Mouse (Mus musculus) liver, postnatal 0 days (tissue): ENCODE measurements around the gene Apba2. TPM values are rescaled to one million over a fixed set of nuclear protein-coding genes. Genes with fewer than 3 reads are reported as not detected.

Source experiments
- ATAC-seq: fragments of 200-750 bp; cut with Nextera tagmentation; 2 replicates; pipeline ENCODE4 v1.8.0; 2017; ENCODE audit warnings: mild to moderate bottlenecking, moderate library complexity
- DNase-seq: peaks from one replicate; pipeline ENCODE4 v3.0.0-alpha.2; 2016
- H3K27ac ChIP-seq: fragments of 300-500 bp; sonication (generic); 2 replicates; pipeline ENCODE4 v1.5.1; 2014; ENCODE audit warnings: antibody characterized with exemption, moderate library complexity, mild to moderate bottlenecking, low read depth
- H3K27me3 ChIP-seq: fragments of 300-500 bp; sonication (generic); 2 replicates; pipeline ENCODE4 v1.6.1; 2014; ENCODE audit warnings: low read length, control low read depth, mixed read lengths; ENCODE audit not compliant: insufficient read depth
- H3K36me3 ChIP-seq: fragments of 300-500 bp; sonication (generic); replicated peaks from 2 replicates; pipeline ENCODE4 v1.6.1; 2014; ENCODE audit warnings: mild to moderate bottlenecking, control low read depth, low read length, moderate library complexity, mixed read lengths; ENCODE audit not compliant: insufficient read depth
- H3K4me1 ChIP-seq: fragments of 300-500 bp; sonication (generic); 2 replicates; pipeline ENCODE4 v1.6.1; 2014; ENCODE audit warnings: antibody characterized with exemption, mild to moderate bottlenecking, control low read depth; ENCODE audit not compliant: insufficient read depth
- H3K4me2 ChIP-seq: fragments of 300-500 bp; sonication (generic); 2 replicates; pipeline ENCODE4 v1.6.1; 2014; ENCODE audit warnings: low read depth, mild to moderate bottlenecking, low read length, moderate library complexity, mixed read lengths
- H3K4me3 ChIP-seq: fragments of 300-500 bp; sonication (generic); 2 replicates; pipeline ENCODE4 v1.5.1; 2014; ENCODE audit warnings: low read depth, low read length
- H3K9ac ChIP-seq: fragments of 300-500 bp; sonication (generic); replicated peaks from 2 replicates; pipeline ENCODE4 v1.6.1; 2014; ENCODE audit warnings: mild to moderate bottlenecking, moderate library complexity
- H3K9me3 ChIP-seq: fragments of 300-500 bp; sonication (generic); 2 replicates; pipeline ENCODE4 v1.6.1; 2016; ENCODE audit warnings: mild to moderate bottlenecking, control low read depth, low read length, mixed read lengths
- CTCF ChIP-seq: sonication (generic); IDR thresholded peaks from 2 replicates; pipeline ENCODE4 v1.5.1; 2016; ENCODE audit warnings: antibody characterized with exemption, low read depth
- EP300 ChIP-seq: IDR thresholded peaks from 2 replicates; pipeline ENCODE4 v1.6.1; 2016; ENCODE audit warnings: antibody characterized with exemption, low read depth, mild to moderate bottlenecking
- WGBS: fragments of 180-500 bp; shearing (Covaris S2); extraction: QIAGEN DNeasy Blood & Tissue Kit; methylation state at CpG from one replicate; pipeline ENCODE4 v1.1.7; 2014; ENCODE audit not compliant: insufficient replicate concordance; 5-methylcytosine and 5-hydroxymethylcytosine counted together
- polyA plus RNA-seq: library from polyadenylated mRNA; unstranded; fragments of >200 nt; fragmentation: Nextera tagmentation; extraction: Ambion mirVana; gene quantifications from 2 replicates; pipeline ENCODE4 v1.2.1, GENCODE M21; 2015

Apba2 gene
- polyA plus RNA-seq, 1 experiment from 2014 or later = not detected

- Histone ChIP-seq H3K4me3 (no peak overlapping the region), H3K27me3 (no peaks in the 10 kb centered on the region), H3K9me3 (peaks cover 4% of the 10 kb centered on the region; the same call in 1 of the 2 replicates), H3K4me1 (no peaks in the 10 kb centered on the region), H3K4me2 (no peak overlapping the region), H3K36me3 (no peaks in the 10 kb centered on the region), H3K27ac (no peak overlapping the region), H3K9ac (no peak overlapping the region)
- WGBS = 70% methylated on average over 8 of the region's 8 CpGs
- ATAC-seq (no peak), DNase-seq (no peak)
- TF ChIP-seq CTCF (no peak), EP300 (no peak)
Measured at GRCm38 (mm10) chr7:64626494-64626893, 125.0 kb downstream of the Apba2 start.

GRCm38 (mm10) chr7:64627972-64628655, 126.6 kb downstream of the Apba2 start:
- H3K9ac ChIP-seq = no peak overlapping the region
- H3K4me3 ChIP-seq = no peak overlapping the region
- no peak for DNase-seq
- ATAC-seq = no peak
- no peaks in the 10 kb centered on the region for H3K4me1 ChIP-seq
- TF ChIP-seq EP300 = no peak
- no peak for TF ChIP-seq CTCF
- H3K4me2 ChIP-seq = no peak overlapping the region
- H3K27ac ChIP-seq = no peak overlapping the region
- peaks cover 4% of the 10 kb centered on the region; the same call in 1 of the 2 replicates for H3K9me3 ChIP-seq
- H3K27me3 ChIP-seq = no peaks in the 10 kb centered on the region
- no peaks in the 10 kb centered on the region for H3K36me3 ChIP-seq
- WGBS = 65% methylated on average over 8 of the region's 8 CpGs

GRCm38 (mm10) chr7:64630697-64631096, 129.2 kb downstream of the Apba2 start:
- WGBS = 79% methylated on average over 6 of the region's 6 CpGs

GRCm38 (mm10) chr7:64631131-64631530, 129.6 kb downstream of the Apba2 start:
- WGBS = 71% methylated on average over 6 of the region's 6 CpGs
- TF ChIP-seq CTCF = no peak
- TF ChIP-seq EP300 = no peak
- no peak overlapping the region for H3K27ac ChIP-seq
- no peaks in the 10 kb centered on the region for H3K4me1 ChIP-seq
- DNase-seq = no peak
- H3K9me3 ChIP-seq = peaks cover 4% of the 10 kb centered on the region; the same call in 1 of the 2 replicates
- no peaks in the 10 kb centered on the region for H3K27me3 ChIP-seq
- no peaks in the 10 kb centered on the region for H3K36me3 ChIP-seq
- H3K9ac ChIP-seq = no peak overlapping the region
- no peak overlapping the region for H3K4me2 ChIP-seq
- ATAC-seq = no peak
- no peak overlapping the region for H3K4me3 ChIP-seq

More at GRCm38 (mm10) chr7:64630697-64631096, 129.2 kb downstream of the Apba2 start:
- Histone ChIP-seq H3K9me3 (peaks cover 4% of the 10 kb centered on the region; the same call in 1 of the 2 replicates), H3K27ac (no peak overlapping the region), H3K4me2 (no peak overlapping the region), H3K27me3 (no peaks in the 10 kb centered on the region), H3K36me3 (no peaks in the 10 kb centered on the region), H3K4me1 (no peaks in the 10 kb centered on the region), H3K9ac (no peak overlapping the region), H3K4me3 (no peak overlapping the region)
- no peak for ATAC-seq
- TF ChIP-seq CTCF = no peak
- TF ChIP-seq EP300 = no peak
- no peak for DNase-seq

- H3K27me3 ChIP-seq = no peaks in the 10 kb centered on the region
- ATAC-seq (no peak), DNase-seq (no peak)
- H3K4me2 ChIP-seq = no peak overlapping the region
- H3K4me3 ChIP-seq = no peak overlapping the region
- TF ChIP-seq EP300 = no peak
- no peak for TF ChIP-seq CTCF
- no peaks in the 10 kb centered on the region for H3K9me3 ChIP-seq
- no peaks in the 10 kb centered on the region for H3K4me1 ChIP-seq
- H3K9ac ChIP-seq = no peak overlapping the region
- WGBS = 70% methylated on average over 6 of the region's 6 CpGs
- no peak overlapping the region for H3K27ac ChIP-seq
- no peaks in the 10 kb centered on the region for H3K36me3 ChIP-seq
Measured at GRCm38 (mm10) chr7:64631781-64632351, 130.4 kb downstream of the Apba2 start.

- Histone ChIP-seq H3K27ac (no peak overlapping the region), H3K4me1 (no peaks in the 10 kb centered on the region), H3K4me2 (no peak overlapping the region), H3K36me3 (no peaks in the 10 kb centered on the region), H3K9me3 (no peaks in the 10 kb centered on the region), H3K9ac (no peak overlapping the region), H3K4me3 (no peak overlapping the region), H3K27me3 (no peaks in the 10 kb centered on the region)
- TF ChIP-seq EP300 = no peak
- no peak for ATAC-seq
- no peak for DNase-seq
- 37% methylated on average over 4 of the region's 4 CpGs for WGBS
Measured at GRCm38 (mm10) chr7:64633182-64633581, 131.7 kb downstream of the Apba2 start.
